8 mouse cellular contexts compared by ENCODE assay signal in the genomic region with DNA sequence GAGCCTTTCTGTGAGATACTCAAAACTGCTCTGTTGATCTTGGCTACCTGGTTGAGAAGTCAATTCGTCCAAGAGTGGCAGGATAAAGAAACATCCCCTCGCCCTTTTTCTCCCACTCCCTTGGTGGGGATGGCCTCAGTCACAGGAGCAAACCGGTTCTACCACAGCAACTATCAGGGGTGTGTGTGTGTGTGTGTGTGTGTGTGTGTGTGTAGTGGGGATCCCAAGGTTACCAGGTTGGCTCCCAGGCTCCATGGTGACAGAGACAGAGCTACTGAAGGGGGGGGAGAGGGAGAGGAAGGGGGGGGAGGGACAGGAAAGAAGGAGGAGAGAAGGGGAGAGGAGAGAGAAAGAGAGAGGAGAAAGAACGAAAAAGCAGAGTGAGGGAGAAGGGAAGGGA. TPM values are rescaled to one million over a fixed set of nuclear protein-coding genes. Genes with fewer than 3 reads are reported as not detected.
DNase-seq lines count a peak whose midpoint lies in the region; ATAC-seq and TF ChIP-seq lines count a peak whose summit lies in the region.

No protein-coding gene starts in this region.

- no peak for TF ChIP-seq CTCF in lung, embryonic 14.5 days (IDR thresholded peaks at IDR 0.05; ENCODE audit: low read depth)
- no peak for TF ChIP-seq CTCF in intestine, postnatal 0 days (IDR thresholded peaks at IDR 0.05; ENCODE audit: low read depth)

- peak; percentile 27 for DNase-seq in lung, embryonic 14.5 days
- DNase-seq in lung, postnatal 25 days (ENCODE audit: low spot score): no peak
- no peak for DNase-seq in spleen, postnatal 10 days (ENCODE audit: low spot score in 2 of 2)
- no peak for DNase-seq in cerebellum, adult 18-20 months
- no peak for DNase-seq in urinary bladder, adult 18-20 months (ENCODE audit: low spot score in 2 of 2)

- peaks cover 22% of the 10 kb centered on the region for H3K27me3 ChIP-seq in lung, embryonic 14.5 days (ENCODE audit: insufficient read depth, low read length)
- H3K27me3 ChIP-seq in forebrain, embryonic 13.5 days: peaks cover 31% of the 10 kb centered on the region
- H3K27me3 ChIP-seq in intestine, postnatal 0 days (replicated peaks; ENCODE audit: control insufficient read depth, insufficient read depth, low read length): peaks cover 26% of the 10 kb centered on the region
- peaks cover 7% of the 10 kb centered on the region for H3K27me3 ChIP-seq in neural tube, embryonic 14.5 days (ENCODE audit: control insufficient read depth, insufficient read depth, low read length)

- no peak overlapping the region for H3K9ac ChIP-seq in lung, embryonic 14.5 days
- H3K9ac ChIP-seq in forebrain, embryonic 13.5 days: peak overlapping the region; percentile 63
- H3K9ac ChIP-seq in intestine, postnatal 0 days (ENCODE audit: low read depth, low read length): no peak overlapping the region
- peak overlapping the region; percentile 42; the same call in 1 of the 2 replicates for H3K9ac ChIP-seq in neural tube, embryonic 14.5 days (replicated peaks; ENCODE audit: low read depth, low read length)

- peaks cover 3% of the 10 kb centered on the region for H3K4me1 ChIP-seq in lung, embryonic 14.5 days (ENCODE audit: insufficient read depth)
- peaks cover 15% of the 10 kb centered on the region for H3K4me1 ChIP-seq in forebrain, embryonic 13.5 days
- peaks cover 2% of the 10 kb centered on the region; the same call in 1 of the 2 replicates for H3K4me1 ChIP-seq in intestine, postnatal 0 days (replicated peaks; ENCODE audit: control insufficient read depth, insufficient read depth, low read length)
- peaks cover 9% of the 10 kb centered on the region; the same call in 1 of the 2 replicates for H3K4me1 ChIP-seq in neural tube, embryonic 14.5 days (ENCODE audit: control insufficient read depth, insufficient read depth, low read length)

- peak; percentile 53 for ATAC-seq in lung, embryonic 14.5 days (ENCODE audit: insufficient read depth)
- ATAC-seq in forebrain, embryonic 13.5 days: peak; percentile 42; the same call in 1 of the 2 replicates
- ATAC-seq in intestine, postnatal 0 days: no peak
- peak; percentile 59; the same call in 1 of the 2 replicates for ATAC-seq in neural tube, embryonic 14.5 days (ENCODE audit: low read depth)

- peak overlapping the region; percentile 90; the same call in 1 of the 2 replicates for H3K27ac ChIP-seq in lung, embryonic 14.5 days (ENCODE audit: low read depth)
- H3K27ac ChIP-seq in forebrain, embryonic 13.5 days: 0 out of 2 replicates have a peak overlapping the region, but pooled peaks have one; percentile 71
- H3K27ac ChIP-seq in intestine, postnatal 0 days (ENCODE audit: low read depth, low read length): no peak overlapping the region
- peak overlapping the region; percentile 67 for H3K27ac ChIP-seq in neural tube, embryonic 14.5 days (ENCODE audit: low read depth, low read length)

- H3K36me3 ChIP-seq in lung, embryonic 14.5 days (ENCODE audit: insufficient read depth): no peaks in the 10 kb centered on the region
- no peaks in the 10 kb centered on the region for H3K36me3 ChIP-seq in forebrain, embryonic 13.5 days (ENCODE audit: poor library complexity, severe bottlenecking)
- H3K36me3 ChIP-seq in intestine, postnatal 0 days (ENCODE audit: control insufficient read depth, insufficient read depth): no peaks in the 10 kb centered on the region
- no peaks in the 10 kb centered on the region for H3K36me3 ChIP-seq in neural tube, embryonic 14.5 days (ENCODE audit: control insufficient read depth, insufficient read depth, low read length)

- no peaks in the 10 kb centered on the region for H3K9me3 ChIP-seq in lung, embryonic 14.5 days (ENCODE audit: low read depth, low read length)
- H3K9me3 ChIP-seq in forebrain, embryonic 13.5 days (replicated peaks): no peaks in the 10 kb centered on the region
- no peaks in the 10 kb centered on the region for H3K9me3 ChIP-seq in intestine, postnatal 0 days (ENCODE audit: control insufficient read depth)
- H3K9me3 ChIP-seq in neural tube, embryonic 14.5 days (ENCODE audit: control insufficient read depth, low read length): no peaks in the 10 kb centered on the region

- peak overlapping the region; percentile 36; the same call in 1 of the 2 replicates for H3K4me3 ChIP-seq in lung, embryonic 14.5 days (ENCODE audit: low read depth, low read length)
- peak overlapping the region; percentile 33; the same call in 1 of the 2 replicates for H3K4me3 ChIP-seq in forebrain, embryonic 13.5 days
- H3K4me3 ChIP-seq in intestine, postnatal 0 days (ENCODE audit: low read depth, low read length): no peak overlapping the region; the same call in 1 of the 2 replicates
- H3K4me3 ChIP-seq in neural tube, embryonic 14.5 days (ENCODE audit: low read depth, low read length): no peak overlapping the region

- 23% methylated on average over 4 of the region's 4 CpGs for WGBS in lung, embryonic 14.5 days
- 40% methylated on average over 4 of the region's 4 CpGs for WGBS in forebrain, embryonic 13.5 days
- 29% methylated on average over 4 of the region's 4 CpGs for WGBS in intestine, postnatal 0 days
- 37% methylated on average over 4 of the region's 4 CpGs for WGBS in neural tube, embryonic 14.5 days

- H3K4me2 ChIP-seq in lung, embryonic 14.5 days: peak overlapping the region; percentile 74
- H3K4me2 ChIP-seq in forebrain, embryonic 13.5 days: peak overlapping the region; percentile 60
- peak overlapping the region; percentile 70 for H3K4me2 ChIP-seq in intestine, postnatal 0 days (replicated peaks; ENCODE audit: low read depth)
- H3K4me2 ChIP-seq in neural tube, embryonic 14.5 days (ENCODE audit: low read depth, low read length): peak overlapping the region; percentile 66

RNA-seq across cellular contexts. Expression of a gene that starts 4.0 kb away (rescaled TPM):
- polyA plus RNA-seq in lung, embryonic 14.5 days (2014; fragmentation: Nextera tagmentation; extraction: Ambion mirVana): 0.34 TPM in 1 of 2 replicates, not detected in the other
- 1.4 and 2.6 TPM in 2 replicates for polyA plus RNA-seq in forebrain, embryonic 13.5 days (2015; fragmentation: Nextera tagmentation; extraction: Ambion mirVana)
- polyA plus RNA-seq in intestine, postnatal 0 days (2015; fragmentation: Nextera tagmentation; extraction: Ambion mirVana): 0.50 and 0.55 TPM in 2 replicates
- 6.0 and 7.7 TPM in 2 replicates for polyA plus RNA-seq in neural tube, embryonic 14.5 days (2014; fragmentation: Nextera tagmentation; extraction: Ambion mirVana)

RNA-seq across cellular contexts. Expression of a gene that starts 19.7 kb away (rescaled TPM):
- polyA plus RNA-seq in lung, embryonic 14.5 days (2014; fragmentation: Nextera tagmentation; extraction: Ambion mirVana): 70.3 and 82.4 TPM in 2 replicates
- polyA plus RNA-seq in forebrain, embryonic 13.5 days (2015; fragmentation: Nextera tagmentation; extraction: Ambion mirVana): 26.9 and 28.8 TPM in 2 replicates
- 21.7 and 22.9 TPM in 2 replicates for polyA plus RNA-seq in intestine, postnatal 0 days (2015; fragmentation: Nextera tagmentation; extraction: Ambion mirVana)
- polyA plus RNA-seq in neural tube, embryonic 14.5 days (2014; fragmentation: Nextera tagmentation; extraction: Ambion mirVana): 21.7 and 37.4 TPM in 2 replicates

RNA-seq across cellular contexts. Expression of a gene that starts 59.2 kb away (rescaled TPM):
- polyA plus RNA-seq in lung, embryonic 14.5 days (2014; fragmentation: Nextera tagmentation; extraction: Ambion mirVana): 50.1 and 52.9 TPM in 2 replicates
- 42.3 and 47.7 TPM in 2 replicates for polyA plus RNA-seq in forebrain, embryonic 13.5 days (2015; fragmentation: Nextera tagmentation; extraction: Ambion mirVana)
- 83.6 and 91.4 TPM in 2 replicates for polyA plus RNA-seq in intestine, postnatal 0 days (2015; fragmentation: Nextera tagmentation; extraction: Ambion mirVana)
- polyA plus RNA-seq in neural tube, embryonic 14.5 days (2014; fragmentation: Nextera tagmentation; extraction: Ambion mirVana): 44.1 and 45.0 TPM in 2 replicates

Comparison
In these comparisons a context has a peak if more than half of its experiments do, and no peak if none do; other contexts are left out.
1. H3K4me3 ChIP-seq: peak in lung, embryonic 14.5 days (single experiment) and forebrain, embryonic 13.5 days (single experiment); none in intestine, postnatal 0 days (single experiment) and neural tube, embryonic 14.5 days (single experiment).
2. H3K9ac ChIP-seq: peak in forebrain, embryonic 13.5 days (single experiment) and neural tube, embryonic 14.5 days (single experiment); none in lung, embryonic 14.5 days (single experiment) and intestine, postnatal 0 days (single experiment).
3. Peak in every context shown above with its lines, with median percentiles within 50 percentile points of each other: H3K4me2 ChIP-seq.